Mouse (Mus musculus): ENCODE measurements around the gene Prdx2. TPM values are rescaled to one million over a fixed set of nuclear protein-coding genes. Genes with fewer than 3 reads are reported as not detected.

Prdx2 gene
- total and polyA plus RNA-seq, 3 experiments = 464 to 662 (median 591) TPM

- H3K27ac ChIP-seq = no peak overlapping the region
- peak in 1 of 2 experiments; percentile 56 for DNase-seq
- H3K4me1 ChIP-seq (ENCODE audit: control insufficient read depth, insufficient read depth, low read length) = no peaks in the 10 kb centered on the region
- H3K4me3 ChIP-seq = no peak overlapping the region
- no peak overlapping the region for H3K9ac ChIP-seq (ENCODE audit: low read depth, low read length)
- H3K79me2 ChIP-seq (replicated peaks; ENCODE audit: control insufficient read depth, insufficient read depth, low read length) = no peaks in the 10 kb centered on the region
- TF ChIP-seq POLR2A (IDR thresholded peaks at IDR 0.05; ENCODE audit: insufficient read depth, low read depth, low read length) = no peak
- no peak for TF ChIP-seq EP300 (IDR thresholded peaks at IDR 0.05; ENCODE audit: insufficient read depth, low read depth, low read length)
- peak; percentile 81 for TF ChIP-seq CTCF (IDR thresholded peaks at IDR 0.05)
- intact Hi-C loops (cut with DNase I) = loop anchor here (5.0 kb wide), 1 partner anchor 41 kb away; no protein-coding TSS in a partner anchor
- no peaks in the 10 kb centered on the region for H3K27me3 ChIP-seq (ENCODE audit: control insufficient read depth, insufficient read depth, low read length)
- H3K36me3 ChIP-seq (ENCODE audit: control insufficient read depth, insufficient read depth, low read length) = no peaks in the 10 kb centered on the region
- 52% methylated on average over 2 of the region's 2 CpGs for WGBS
Measured at GRCm38 (mm10) chr8:84956768-84957167, 12.6 kb upstream of the Prdx2 start.

GRCm38 (mm10) chr8:84959811-84960210, 9.6 kb upstream of the Prdx2 start:
- DNase-seq = peak in 1 of 2 experiments; percentile 58
- TF ChIP-seq EP300 (IDR thresholded peaks at IDR 0.05; ENCODE audit: insufficient read depth, low read depth, low read length) (no peak), POLR2A (IDR thresholded peaks at IDR 0.05; ENCODE audit: insufficient read depth, low read depth, low read length) (no peak), CTCF (IDR thresholded peaks at IDR 0.05) (no peak)
- H3K36me3 ChIP-seq (ENCODE audit: control insufficient read depth, insufficient read depth, low read length) = no peaks in the 10 kb centered on the region
- H3K4me3 ChIP-seq = no peak overlapping the region
- 66% methylated on average over 7 of the region's 7 CpGs for WGBS
- intact Hi-C loops (cut with DNase I) = loop anchor here (5.0 kb wide), 1 partner anchor 37 kb away; no protein-coding TSS in a partner anchor
- no peaks in the 10 kb centered on the region for H3K79me2 ChIP-seq (replicated peaks; ENCODE audit: control insufficient read depth, insufficient read depth, low read length)
- H3K27me3 ChIP-seq (ENCODE audit: control insufficient read depth, insufficient read depth, low read length) = no peaks in the 10 kb centered on the region
- H3K9ac ChIP-seq (ENCODE audit: low read depth, low read length) = no peak overlapping the region
- H3K27ac ChIP-seq = peak overlapping the region; percentile 47; the same call in 1 of the 2 replicates
- H3K4me1 ChIP-seq (ENCODE audit: control insufficient read depth, insufficient read depth, low read length) = no peaks in the 10 kb centered on the region

DNA sequence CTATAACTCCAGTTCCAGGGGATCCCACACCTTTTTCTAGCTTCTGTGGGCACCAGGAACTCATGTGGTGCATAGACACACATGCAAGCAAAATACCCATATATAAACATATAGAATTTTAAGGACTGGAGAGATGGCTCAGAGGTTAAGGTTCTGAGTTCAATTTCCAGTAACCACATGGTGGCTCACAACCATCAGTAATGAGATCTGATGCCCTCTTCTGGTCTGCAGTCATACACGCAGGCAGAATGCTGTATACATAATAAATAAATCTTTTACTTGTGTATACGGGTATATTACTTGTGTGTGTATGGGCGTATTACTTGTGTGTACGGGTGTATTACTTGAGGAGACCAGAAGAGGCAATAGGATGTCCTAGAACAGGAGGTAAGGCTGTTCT, 5.4 kb upstream of the Prdx2 start:
- 90% methylated on average over 4 of the region's 4 CpGs for WGBS
- DNase-seq = no peak
- intact Hi-C loops (cut with DNase I) = no loop called here
- peak; percentile 22; the same call in 1 of the 2 replicates for TF ChIP-seq CTCF (IDR thresholded peaks at IDR 0.05)
- no peak for TF ChIP-seq POLR2A (IDR thresholded peaks at IDR 0.05; ENCODE audit: insufficient read depth, low read depth, low read length)
- H3K36me3 ChIP-seq (ENCODE audit: control insufficient read depth, insufficient read depth, low read length) = no peaks in the 10 kb centered on the region
- no peak overlapping the region for H3K9ac ChIP-seq (ENCODE audit: low read depth, low read length)
- H3K79me2 ChIP-seq (replicated peaks; ENCODE audit: control insufficient read depth, insufficient read depth, low read length) = no peaks in the 10 kb centered on the region
- H3K4me1 ChIP-seq (ENCODE audit: control insufficient read depth, insufficient read depth, low read length) = peaks cover 11% of the 10 kb centered on the region
- no peak overlapping the region for H3K27ac ChIP-seq
- H3K4me3 ChIP-seq = no peak overlapping the region
- H3K27me3 ChIP-seq (ENCODE audit: control insufficient read depth, insufficient read depth, low read length) = no peaks in the 10 kb centered on the region

- Histone ChIP-seq H3K27ac (peak overlapping the region; percentile 47), H3K4me1 (ENCODE audit: control insufficient read depth, insufficient read depth, low read length) (peaks cover 17% of the 10 kb centered on the region), H3K4me3 (peak overlapping the region; percentile 61), H3K36me3 (ENCODE audit: control insufficient read depth, insufficient read depth, low read length) (no peaks in the 10 kb centered on the region), H3K27me3 (ENCODE audit: control insufficient read depth, insufficient read depth, low read length) (no peaks in the 10 kb centered on the region), H3K79me2 (replicated peaks; ENCODE audit: control insufficient read depth, insufficient read depth, low read length) (no peaks in the 10 kb centered on the region), H3K9ac (ENCODE audit: low read depth, low read length) (peak overlapping the region; percentile 58)
- DNase-seq = peak; percentile 92 to 96
- WGBS = 1% methylated on average over 41 of the region's 41 CpGs
- TF ChIP-seq EP300 (IDR thresholded peaks at IDR 0.05; ENCODE audit: insufficient read depth, low read depth, low read length) (no peak), POLR2A (IDR thresholded peaks at IDR 0.05; ENCODE audit: insufficient read depth, low read depth, low read length) (peak; percentile 75), CTCF (IDR thresholded peaks at IDR 0.05) (no peak)
- intact Hi-C loops (cut with DNase I) = loop anchor here (5.0 kb wide), 1 partner anchor 109 kb away; the partner anchor contains the start of gene Farsa
Measured at GRCm38 (mm10) chr8:84965731-84966291, 3.6 kb upstream of the Prdx2 start.

DNA sequence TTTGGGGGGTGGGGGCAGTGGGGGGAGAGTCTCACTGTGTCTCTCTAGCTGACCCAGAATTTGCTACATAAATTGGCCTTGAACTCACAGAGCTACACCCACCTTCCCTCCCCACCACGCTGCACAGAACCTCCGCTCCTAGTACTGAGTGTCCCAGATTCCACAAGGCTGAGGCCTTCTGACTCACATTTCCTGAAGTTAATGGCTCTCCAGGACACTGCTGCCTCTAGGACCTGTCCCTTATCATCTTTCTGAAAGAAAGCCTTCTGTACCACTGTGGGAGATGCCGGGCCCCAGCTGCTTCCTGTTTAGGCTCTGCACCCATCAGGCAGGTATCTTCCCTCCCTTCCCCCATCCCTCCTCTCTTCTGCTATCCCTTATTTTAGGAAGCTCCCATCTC, 2.8 kb upstream of the Prdx2 start:
- no peaks in the 10 kb centered on the region for H3K27me3 ChIP-seq (ENCODE audit: control insufficient read depth, insufficient read depth, low read length)
- TF ChIP-seq EP300 (IDR thresholded peaks at IDR 0.05; ENCODE audit: insufficient read depth, low read depth, low read length) = no peak
- TF ChIP-seq CTCF (IDR thresholded peaks at IDR 0.05) = no peak
- no peak for TF ChIP-seq POLR2A (IDR thresholded peaks at IDR 0.05; ENCODE audit: insufficient read depth, low read depth, low read length)
- no peaks in the 10 kb centered on the region for H3K79me2 ChIP-seq (replicated peaks; ENCODE audit: control insufficient read depth, insufficient read depth, low read length)
- H3K4me3 ChIP-seq = no peak overlapping the region
- H3K27ac ChIP-seq = peak overlapping the region; percentile 4
- whole genome bisulfite sequencing = 30% methylated on average over 3 of the region's 3 CpGs
- H3K36me3 ChIP-seq (ENCODE audit: control insufficient read depth, insufficient read depth, low read length) = no peaks in the 10 kb centered on the region
- no peak overlapping the region for H3K9ac ChIP-seq (ENCODE audit: low read depth, low read length)
- DNase-seq = no peak
- intact Hi-C loops (cut with DNase I) = loop anchor here (5.0 kb wide), 1 partner anchor 109 kb away; the partner anchor contains the start of gene Farsa
- H3K4me1 ChIP-seq (ENCODE audit: control insufficient read depth, insufficient read depth, low read length) = peaks cover 17% of the 10 kb centered on the region

- no peak for DNase-seq
- intact Hi-C loops (cut with DNase I) = loop anchor here (5.0 kb wide), 1 partner anchor 110 kb away; the partner anchor contains the start of gene Farsa
- TF ChIP-seq EP300 (IDR thresholded peaks at IDR 0.05; ENCODE audit: insufficient read depth, low read depth, low read length) (no peak), POLR2A (IDR thresholded peaks at IDR 0.05; ENCODE audit: insufficient read depth, low read depth, low read length) (no peak), CTCF (IDR thresholded peaks at IDR 0.05) (no peak)
- no peak overlapping the region for H3K27ac ChIP-seq
- H3K4me3 ChIP-seq = no peak overlapping the region
- no peaks in the 10 kb centered on the region for H3K27me3 ChIP-seq (ENCODE audit: control insufficient read depth, insufficient read depth, low read length)
- no peaks in the 10 kb centered on the region for H3K79me2 ChIP-seq (replicated peaks; ENCODE audit: control insufficient read depth, insufficient read depth, low read length)
- 91% methylated on average over 13 of the region's 13 CpGs for WGBS
- no peak overlapping the region for H3K9ac ChIP-seq (ENCODE audit: low read depth, low read length)
- H3K36me3 ChIP-seq (ENCODE audit: control insufficient read depth, insufficient read depth, low read length) = no peaks in the 10 kb centered on the region
- H3K4me1 ChIP-seq (ENCODE audit: control insufficient read depth, insufficient read depth, low read length) = peaks cover 17% of the 10 kb centered on the region
Measured at GRCm38 (mm10) chr8:84967532-84968304, 1.7 kb upstream of the Prdx2 start.
